Mouse (Mus musculus) neural tube, embryonic 10.5 days (tissue): Measurements from ENCODE around the gene Trak1.

Source experiments
- DNase-seq: peaks from one replicate; pipeline ENCODE4 v3.0.0-alpha.2; 2017; ENCODE audit warnings: low spot score; ENCODE audit errors: extremely low spot score

Gene Trak1

GRCm38 (mm10) chr9:121475488-121476452 lies 178.5 kb downstream of the Trak1 start:
- no peak for DNase-seq

- DNase-seq: peak; percentile 75
Measured at GRCm38 (mm10) chr9:121477305-121477911, 180.1 kb downstream of the Trak1 start.

GRCm38 (mm10) chr9:121479453-121479852 lies 182.2 kb downstream of the Trak1 start:
- DNase-seq: peak; percentile 62

GRCm38 (mm10) chr9:121487216-121487615 lies 189.9 kb downstream of the Trak1 start:
- no peak for DNase-seq

GRCm38 (mm10) chr9:121491592-121492240 lies 194.4 kb downstream of the Trak1 start:
- no peak for DNase-seq

- peak; percentile 49 for DNase-seq
Measured at GRCm38 (mm10) chr9:121494006-121494767, 196.9 kb downstream of the Trak1 start.

GRCm38 (mm10) chr9:121495529-121495928 lies 198.2 kb downstream of the Trak1 start, which contains the start of gene Cck:
Gene Cck, minus strand, starts transcription at chr9:121495694.
- DNase-seq: peak; percentile 45

- no peak for DNase-seq
Measured at GRCm38 (mm10) chr9:121496102-121496501, 198.8 kb downstream of the Trak1 start.

- no peak for DNase-seq
Measured at GRCm38 (mm10) chr9:121505346-121505745, 208.0 kb downstream of the Trak1 start.

- DNase-seq: no peak
Measured at GRCm38 (mm10) chr9:121506478-121507180, 209.3 kb downstream of the Trak1 start.

- DNase-seq: no peak
Measured at GRCm38 (mm10) chr9:121511911-121512310, 214.6 kb downstream of the Trak1 start.

GRCm38 (mm10) chr9:121514462-121514861 lies 217.2 kb downstream of the Trak1 start:
- DNase-seq: no peak

- DNase-seq: no peak
Measured at GRCm38 (mm10) chr9:121520047-121520446, 222.7 kb downstream of the Trak1 start.
